Mouse (Mus musculus) heart, postnatal 0 days (tissue): ENCODE data around the gene Plekha6. TPM values are rescaled to one million over a fixed set of nuclear protein-coding genes. Genes with fewer than 3 reads are reported as not detected.

ENCODE experiments used
- ATAC-seq: fragments of 200-750 bp; cut with Nextera tagmentation; 2 replicates; pipeline ENCODE4 v1.8.0; 2017; ENCODE audit warnings: low read depth, moderate number of reproducible peaks, moderate library complexity; ENCODE audit not compliant: insufficient read depth
- DNase-seq: peaks from one replicate; pipeline ENCODE4 v3.0.0-alpha.2; 2016; ENCODE audit warnings: low spot score
- H3K27ac ChIP-seq: fragments of 300-500 bp; sonication (generic); 2 replicates; pipeline ENCODE4 v1.5.1; 2014; ENCODE audit warnings: low read depth, mild to moderate bottlenecking
- H3K27me3 ChIP-seq: fragments of 300-500 bp; sonication (generic); 2 replicates; pipeline ENCODE4 v1.6.1; 2014; ENCODE audit warnings: low read length, mixed read lengths; ENCODE audit not compliant: control insufficient read depth, insufficient read depth
- H3K36me3 ChIP-seq: fragments of 300-500 bp; sonication (generic); replicated peaks from 2 replicates; pipeline ENCODE4 v1.6.1; 2014; ENCODE audit warnings: low read length, mixed read lengths; ENCODE audit not compliant: control insufficient read depth, insufficient read depth
- H3K4me1 ChIP-seq: fragments of 300-500 bp; sonication (generic); 2 replicates; pipeline ENCODE4 v1.6.1; 2014; ENCODE audit warnings: antibody characterized with exemption; ENCODE audit not compliant: control insufficient read depth, insufficient read depth
- H3K4me2 ChIP-seq: fragments of 300-500 bp; sonication (generic); 2 replicates; pipeline ENCODE4 v1.6.1; 2014; ENCODE audit warnings: low read depth, mild to moderate bottlenecking, low read length, moderate library complexity
- H3K4me3 ChIP-seq: fragments of 300-500 bp; sonication (generic); 2 replicates; pipeline ENCODE4 v1.5.1; 2014; ENCODE audit warnings: low read depth, low read length
- H3K9ac ChIP-seq: fragments of 300-500 bp; sonication (generic); replicated peaks from 2 replicates; pipeline ENCODE4 v1.6.1; 2014; ENCODE audit warnings: low read depth, low read length, mixed read lengths
- H3K9me3 ChIP-seq: fragments of 300-500 bp; sonication (generic); replicated peaks from 2 replicates; pipeline ENCODE4 v1.6.1; 2016; ENCODE audit warnings: low read length; ENCODE audit not compliant: control insufficient read depth
- CTCF ChIP-seq: IDR thresholded peaks from 2 replicates; pipeline ENCODE4 v1.5.1; 2016; ENCODE audit warnings: antibody characterized with exemption, control low read depth, low read depth
- EP300 ChIP-seq: IDR thresholded peaks from 2 replicates; pipeline ENCODE4 v1.6.1; 2016; ENCODE audit warnings: antibody characterized with exemption, low read depth
- WGBS: fragments of 180-500 bp; shearing (Covaris S2); extraction: QIAGEN DNeasy Blood & Tissue Kit; methylation state at CpG from one replicate; pipeline ENCODE4 v1.1.7; 2014; 5-methylcytosine and 5-hydroxymethylcytosine counted together
- polyA plus RNA-seq: library from polyadenylated mRNA; unstranded; fragments of >200 nt; fragmentation: Nextera tagmentation; extraction: Ambion mirVana; gene quantifications from 2 replicates; pipeline ENCODE4 v1.2.1, GENCODE M21; 2015
- total RNA-seq: library from RNA; depleted of rRNA; stranded (reverse); fragments of >200 nt; gene quantifications from 2 replicates; pipeline ENCODE4 v1.2.3, GENCODE M21; 2014; ENCODE audit warnings: low replicate concordance

The Plekha6 gene
- total and polyA plus RNA-seq, 2 experiments from 2014 or later: 7.0 to 36.1 TPM

GRCm38 (mm10) chr1:133121246-133121645, 42.8 kb upstream of the Plekha6 start:
- Histone ChIP-seq H3K4me2 (no peak overlapping the region), H3K27ac (no peak overlapping the region), H3K4me1 (no peaks in the 10 kb centered on the region), H3K27me3 (no peaks in the 10 kb centered on the region), H3K4me3 (no peak overlapping the region), H3K9me3 (no peaks in the 10 kb centered on the region), H3K36me3 (no peaks in the 10 kb centered on the region), H3K9ac (no peak overlapping the region)
- DNase-seq (no peak), ATAC-seq (no peak)
- 55% methylated on average over 6 of the region's 6 CpGs for WGBS
- TF ChIP-seq CTCF: no peak
- TF ChIP-seq EP300: no peak

GRCm38 (mm10) chr1:133124137-133124536, 39.9 kb upstream of the Plekha6 start:
- H3K36me3 ChIP-seq: no peaks in the 10 kb centered on the region
- no peak overlapping the region for H3K4me2 ChIP-seq
- no peaks in the 10 kb centered on the region for H3K4me1 ChIP-seq
- no peak overlapping the region for H3K9ac ChIP-seq
- 74% methylated on average over 6 of the region's 6 CpGs for WGBS
- H3K27ac ChIP-seq: no peak overlapping the region
- no peaks in the 10 kb centered on the region for H3K9me3 ChIP-seq
- no peak overlapping the region for H3K4me3 ChIP-seq
- ATAC-seq: no peak
- no peak for DNase-seq
- TF ChIP-seq CTCF (no peak), EP300 (no peak)
- H3K27me3 ChIP-seq: no peaks in the 10 kb centered on the region

GRCm38 (mm10) chr1:133125640-133126364, 38.2 kb upstream of the Plekha6 start:
- TF ChIP-seq CTCF: no peak
- no peak for TF ChIP-seq EP300
- DNase-seq: no peak
- no peak overlapping the region for H3K27ac ChIP-seq
- no peak overlapping the region for H3K4me2 ChIP-seq
- H3K27me3 ChIP-seq: no peaks in the 10 kb centered on the region
- no peaks in the 10 kb centered on the region for H3K36me3 ChIP-seq
- no peaks in the 10 kb centered on the region for H3K9me3 ChIP-seq
- H3K4me1 ChIP-seq: no peaks in the 10 kb centered on the region
- no peak overlapping the region for H3K9ac ChIP-seq
- WGBS: 88% methylated on average over 9 of the region's 9 CpGs
- no peak for ATAC-seq
- H3K4me3 ChIP-seq: no peak overlapping the region

GRCm38 (mm10) chr1:133126365-133126740, 37.7 kb upstream of the Plekha6 start:
- TF ChIP-seq CTCF (no peak), EP300 (no peak)
- Histone ChIP-seq H3K4me2 (no peak overlapping the region), H3K36me3 (no peaks in the 10 kb centered on the region), H3K9me3 (no peaks in the 10 kb centered on the region), H3K4me1 (no peaks in the 10 kb centered on the region), H3K4me3 (no peak overlapping the region), H3K27ac (no peak overlapping the region), H3K9ac (no peak overlapping the region), H3K27me3 (no peaks in the 10 kb centered on the region)
- WGBS: 71% methylated on average over 4 of the region's 4 CpGs
- no peak for DNase-seq
- no peak for ATAC-seq

GRCm38 (mm10) chr1:133127328-133127727, 36.7 kb upstream of the Plekha6 start:
- DNase-seq (no peak), ATAC-seq (no peak)
- WGBS: 49% methylated on average over 9 of the region's 9 CpGs
- Histone ChIP-seq H3K27ac (no peak overlapping the region), H3K4me3 (no peak overlapping the region), H3K36me3 (no peaks in the 10 kb centered on the region), H3K27me3 (no peaks in the 10 kb centered on the region), H3K9ac (no peak overlapping the region), H3K4me2 (no peak overlapping the region), H3K4me1 (no peaks in the 10 kb centered on the region), H3K9me3 (no peaks in the 10 kb centered on the region)
- TF ChIP-seq CTCF (no peak), EP300 (no peak)

- no peaks in the 10 kb centered on the region for H3K27me3 ChIP-seq
- ATAC-seq (no peak), DNase-seq (no peak)
- no peak for TF ChIP-seq EP300
- no peak for TF ChIP-seq CTCF
- H3K4me3 ChIP-seq: no peak overlapping the region
- no peak overlapping the region for H3K4me2 ChIP-seq
- H3K4me1 ChIP-seq: 0 out of 2 replicates have a peak, but pooled peaks cover 4% of the 10 kb centered on the region
- H3K36me3 ChIP-seq: no peaks in the 10 kb centered on the region
- 45% methylated on average over 16 of the region's 16 CpGs for WGBS
- H3K9me3 ChIP-seq: no peaks in the 10 kb centered on the region
- no peak overlapping the region for H3K9ac ChIP-seq
- peak overlapping the region; percentile 94; the same call in 1 of the 2 replicates for H3K27ac ChIP-seq
Observed at GRCm38 (mm10) chr1:133129471-133130221, 34.4 kb upstream of the Plekha6 start.
